Mouse (Mus musculus): Measurements from ENCODE around the gene Ifnar1. TPM values are rescaled to one million over a fixed set of nuclear protein-coding genes. Genes with fewer than 3 reads are reported as not detected.
"Not testable (repeated sequence)": the region's sequence is repeated elsewhere in the genome, so short reads cannot be mapped to it uniquely, and the experiment has no call there.

Ifnar1 gene
- 51.4 and 53.1 TPM in 2 replicates for polyA plus RNA-seq (2014; fragmentation: Nextera tagmentation; extraction: Ambion mirVana)

- 1% methylated on average over 65 of the region's 68 CpGs for WGBS
- Histone ChIP-seq H3K36me3 (ENCODE audit: control insufficient read depth, insufficient read depth, low read length) (peaks cover 4% of the 10 kb centered on the region; the same call in 1 of the 2 replicates), H3K27ac (ENCODE audit: low read depth, low read length) (peak within 1 kb of the TSS; percentile 95), H3K4me3 (ENCODE audit: low read depth, low read length) (peak within 1 kb of the TSS; percentile 87), H3K9me3 (ENCODE audit: control insufficient read depth, low read length) (no peaks in the 10 kb centered on the region), H3K4me1 (replicated peaks; ENCODE audit: control insufficient read depth, insufficient read depth, low read length) (peaks cover 4% of the 10 kb centered on the region), H3K4me2 (ENCODE audit: low read depth, low read length, severe bottlenecking) (peak within 1 kb of the TSS; percentile 83), H3K27me3 (ENCODE audit: control insufficient read depth, insufficient read depth, low read length) (no peaks in the 10 kb centered on the region), H3K9ac (ENCODE audit: low read length) (peak within 1 kb of the TSS; percentile 92)
- ATAC-seq (replicated peaks; ENCODE audit: low FRiP score) (peak; percentile 99), DNase-seq (ENCODE audit: low spot score) (peak; percentile 99)
These were observed at the start of gene Ifnar1 for GRCm38 (mm10) chr16:91484808-91485700. TSS of gene Ifnar1 (plus strand) at chr16:91485238.

GRCm38 (mm10) chr16:91438081-91438480 is 47.0 kb upstream of the Ifnar1 start:
- Histone ChIP-seq H3K4me1 (replicated peaks; ENCODE audit: control insufficient read depth, insufficient read depth, low read length) (no peaks in the 10 kb centered on the region), H3K27ac (ENCODE audit: low read depth, low read length) (no peak overlapping the region), H3K27me3 (ENCODE audit: control insufficient read depth, insufficient read depth, low read length) (no peaks in the 10 kb centered on the region), H3K4me2 (ENCODE audit: low read depth, low read length, severe bottlenecking) (no peak overlapping the region), H3K36me3 (ENCODE audit: control insufficient read depth, insufficient read depth, low read length) (no peaks in the 10 kb centered on the region), H3K4me3 (ENCODE audit: low read depth, low read length) (no peak overlapping the region), H3K9me3 (ENCODE audit: control insufficient read depth, low read length) (no peaks in the 10 kb centered on the region), H3K9ac (ENCODE audit: low read length) (no peak overlapping the region)
- DNase-seq (ENCODE audit: low spot score) (no peak), ATAC-seq (replicated peaks; ENCODE audit: low FRiP score) (no peak)
- 80% methylated on average over 3 of the region's 3 CpGs for WGBS

- ATAC-seq (replicated peaks; ENCODE audit: low FRiP score); H3K4me3 ChIP-seq (ENCODE audit: low read depth, low read length); H3K27ac ChIP-seq (ENCODE audit: low read depth, low read length); H3K4me2 ChIP-seq (ENCODE audit: low read depth, low read length, severe bottlenecking); H3K36me3 ChIP-seq (ENCODE audit: control insufficient read depth, insufficient read depth, low read length); DNase-seq (ENCODE audit: low spot score); H3K9ac ChIP-seq (ENCODE audit: low read length); H3K4me1 ChIP-seq (replicated peaks; ENCODE audit: control insufficient read depth, insufficient read depth, low read length); H3K9me3 ChIP-seq (ENCODE audit: control insufficient read depth, low read length); H3K27me3 ChIP-seq (ENCODE audit: control insufficient read depth, insufficient read depth, low read length): not testable (repeated sequence)
- 70% methylated on average over 1 of the region's 1 CpGs for WGBS
These were observed 46.4 kb upstream of the Ifnar1 start for GRCm38 (mm10) chr16:91438599-91438998.

GRCm38 (mm10) chr16:91441366-91441765 is 43.7 kb upstream of the Ifnar1 start:
- H3K27me3 ChIP-seq (ENCODE audit: control insufficient read depth, insufficient read depth, low read length) = no peaks in the 10 kb centered on the region
- 0 out of 2 replicates have a peak overlapping the region, but pooled peaks have one; percentile 10 for H3K27ac ChIP-seq (ENCODE audit: low read depth, low read length)
- no peak overlapping the region for H3K4me3 ChIP-seq (ENCODE audit: low read depth, low read length)
- no peak for DNase-seq (ENCODE audit: low spot score)
- 67% methylated on average over 7 of the region's 7 CpGs for WGBS
- H3K9me3 ChIP-seq (ENCODE audit: control insufficient read depth, low read length) = no peaks in the 10 kb centered on the region
- ATAC-seq (replicated peaks; ENCODE audit: low FRiP score) = no peak
- no peaks in the 10 kb centered on the region for H3K36me3 ChIP-seq (ENCODE audit: control insufficient read depth, insufficient read depth, low read length)
- H3K4me1 ChIP-seq (replicated peaks; ENCODE audit: control insufficient read depth, insufficient read depth, low read length) = no peaks in the 10 kb centered on the region
- no peak overlapping the region for H3K4me2 ChIP-seq (ENCODE audit: low read depth, low read length, severe bottlenecking)
- no peak overlapping the region for H3K9ac ChIP-seq (ENCODE audit: low read length)

GRCm38 (mm10) chr16:91441811-91442240 is 43.2 kb upstream of the Ifnar1 start:
- 83% methylated on average over 7 of the region's 7 CpGs for WGBS

GRCm38 (mm10) chr16:91442446-91442845 is 42.6 kb upstream of the Ifnar1 start:
- no peak for DNase-seq (ENCODE audit: low spot score)
- no peak overlapping the region for H3K9ac ChIP-seq (ENCODE audit: low read length)
- no peaks in the 10 kb centered on the region for H3K36me3 ChIP-seq (ENCODE audit: control insufficient read depth, insufficient read depth, low read length)
- no peaks in the 10 kb centered on the region for H3K27me3 ChIP-seq (ENCODE audit: control insufficient read depth, insufficient read depth, low read length)
- ATAC-seq (replicated peaks; ENCODE audit: low FRiP score) = no peak
- H3K4me1 ChIP-seq (replicated peaks; ENCODE audit: control insufficient read depth, insufficient read depth, low read length) = no peaks in the 10 kb centered on the region; the same call in 1 of the 2 replicates
- H3K27ac ChIP-seq (ENCODE audit: low read depth, low read length) = no peak overlapping the region
- H3K4me3 ChIP-seq (ENCODE audit: low read depth, low read length) = no peak overlapping the region
- H3K4me2 ChIP-seq (ENCODE audit: low read depth, low read length, severe bottlenecking) = no peak overlapping the region
- 73% methylated on average over 4 of the region's 4 CpGs for WGBS
- H3K9me3 ChIP-seq (ENCODE audit: control insufficient read depth, low read length) = no peaks in the 10 kb centered on the region

More at GRCm38 (mm10) chr16:91441811-91442240, 43.2 kb upstream of the Ifnar1 start:
- Histone ChIP-seq H3K4me1 (replicated peaks; ENCODE audit: control insufficient read depth, insufficient read depth, low read length) (no peaks in the 10 kb centered on the region; the same call in 1 of the 2 replicates), H3K4me2 (ENCODE audit: low read depth, low read length, severe bottlenecking) (no peak overlapping the region), H3K4me3 (ENCODE audit: low read depth, low read length) (no peak overlapping the region), H3K36me3 (ENCODE audit: control insufficient read depth, insufficient read depth, low read length) (no peaks in the 10 kb centered on the region), H3K27me3 (ENCODE audit: control insufficient read depth, insufficient read depth, low read length) (no peaks in the 10 kb centered on the region), H3K9ac (ENCODE audit: low read length) (no peak overlapping the region), H3K27ac (ENCODE audit: low read depth, low read length) (no peak overlapping the region), H3K9me3 (ENCODE audit: control insufficient read depth, low read length) (no peaks in the 10 kb centered on the region)
- ATAC-seq (replicated peaks; ENCODE audit: low FRiP score) (no peak), DNase-seq (ENCODE audit: low spot score) (no peak)

GRCm38 (mm10) chr16:91443211-91443611 is 41.8 kb upstream of the Ifnar1 start:
- no peak for ATAC-seq (replicated peaks; ENCODE audit: low FRiP score)
- H3K27me3 ChIP-seq (ENCODE audit: control insufficient read depth, insufficient read depth, low read length) = no peaks in the 10 kb centered on the region
- no peak overlapping the region for H3K4me3 ChIP-seq (ENCODE audit: low read depth, low read length)
- no peak overlapping the region for H3K27ac ChIP-seq (ENCODE audit: low read depth, low read length)
- no peaks in the 10 kb centered on the region for H3K9me3 ChIP-seq (ENCODE audit: control insufficient read depth, low read length)
- H3K4me2 ChIP-seq (ENCODE audit: low read depth, low read length, severe bottlenecking) = no peak overlapping the region
- H3K4me1 ChIP-seq (replicated peaks; ENCODE audit: control insufficient read depth, insufficient read depth, low read length) = no peaks in the 10 kb centered on the region; the same call in 1 of the 2 replicates
- WGBS = 85% methylated on average over 8 of the region's 8 CpGs
- no peaks in the 10 kb centered on the region for H3K36me3 ChIP-seq (ENCODE audit: control insufficient read depth, insufficient read depth, low read length)
- H3K9ac ChIP-seq (ENCODE audit: low read length) = no peak overlapping the region
- DNase-seq (ENCODE audit: low spot score) = no peak

GRCm38 (mm10) chr16:91444847-91445246 is 40.2 kb upstream of the Ifnar1 start:
- WGBS = 88% methylated on average over 4 of the region's 4 CpGs
- no peak overlapping the region for H3K9ac ChIP-seq (ENCODE audit: low read length)
- H3K9me3 ChIP-seq (ENCODE audit: control insufficient read depth, low read length) = no peaks in the 10 kb centered on the region
- no peaks in the 10 kb centered on the region; the same call in 1 of the 2 replicates for H3K4me1 ChIP-seq (replicated peaks; ENCODE audit: control insufficient read depth, insufficient read depth, low read length)
- H3K27me3 ChIP-seq (ENCODE audit: control insufficient read depth, insufficient read depth, low read length) = no peaks in the 10 kb centered on the region
- no peak for DNase-seq (ENCODE audit: low spot score)
- H3K4me2 ChIP-seq (ENCODE audit: low read depth, low read length, severe bottlenecking) = no peak overlapping the region
- H3K4me3 ChIP-seq (ENCODE audit: low read depth, low read length) = no peak overlapping the region
- H3K27ac ChIP-seq (ENCODE audit: low read depth, low read length) = no peak overlapping the region
- H3K36me3 ChIP-seq (ENCODE audit: control insufficient read depth, insufficient read depth, low read length) = no peaks in the 10 kb centered on the region
- ATAC-seq (replicated peaks; ENCODE audit: low FRiP score) = no peak
